Mouse (Mus musculus) lung, adult 2 months (tissue): ENCODE results near the gene Rnf7. TPM values are rescaled to one million over a fixed set of nuclear protein-coding genes. Genes with fewer than 3 reads are reported as not detected.
"Not testable (repeated sequence)": the region's sequence is repeated elsewhere in the genome, so short reads cannot be mapped to it uniquely, and the experiment has no call there.

ENCODE experiments used
- DNase-seq: peaks from one replicate; pipeline ENCODE4 v3.0.0; 2022
- H3K4me1 ChIP-seq: fragments of 200-500 bp; 2 replicates; pipeline ENCODE4 v1.6.1; 2011; ENCODE audit warnings: low read length; ENCODE audit not compliant: control insufficient read depth, insufficient read depth
- H3K4me3 ChIP-seq: fragments of 200-500 bp; replicated peaks from 2 replicates; pipeline ENCODE3; 2011; ENCODE audit warnings: low read depth, mild to moderate bottlenecking, control low read depth, low read length; ENCODE audit errors: extremely low read depth
- CTCF ChIP-seq: fragments of 200-500 bp; IDR thresholded peaks from 2 replicates; pipeline ENCODE4 v1.5.1; 2011; ENCODE audit warnings: mild to moderate bottlenecking, low read length, control low read depth; ENCODE audit not compliant: insufficient read depth
- POLR2A ChIP-seq: fragments of 200-500 bp; IDR thresholded peaks from 2 replicates; pipeline ENCODE4 v1.6.1; 2011; ENCODE audit warnings: low read depth, mild to moderate bottlenecking, control low read depth, low read length, borderline replicate concordance; ENCODE audit errors: extremely low read depth
- WGBS: fragments of 180-500 bp; shearing (Covaris S2); methylation state at CpG from one replicate; pipeline ENCODE4 v1.1.7; 2018; 5-methylcytosine and 5-hydroxymethylcytosine counted together
- polyA plus RNA-seq: library from polyadenylated mRNA; depleted of rRNA; stranded (reverse); fragments of >200 nt; gene quantifications from 2 replicates; pipeline ENCODE4 v1.2.3, GENCODE M21; 2012

Gene Rnf7
- polyA plus RNA-seq, 1 experiment, result 183 TPM

DNA sequence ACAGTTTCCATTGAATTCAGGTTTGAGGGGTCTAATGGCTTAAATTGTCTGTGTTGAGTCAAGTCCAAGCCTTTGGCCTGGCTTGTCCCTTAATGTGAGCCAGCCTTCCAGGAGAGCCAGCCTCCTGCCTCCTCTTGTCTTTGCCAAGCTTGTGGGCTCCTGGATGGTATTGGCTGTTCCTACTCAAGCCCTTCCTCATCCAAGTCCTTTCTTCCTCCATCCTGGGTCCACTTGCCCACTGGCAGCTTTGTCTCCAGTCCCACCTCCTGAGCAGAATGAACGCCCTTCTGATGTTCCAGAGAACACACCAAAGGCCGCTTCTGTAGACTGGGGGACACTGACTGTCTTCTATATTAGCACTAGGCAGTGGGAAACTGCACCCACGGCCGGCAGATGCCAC lies 26.7 kb upstream of the Rnf7 start:
- no peak for DNase-seq
- TF ChIP-seq CTCF (no peak), POLR2A (no peak)
- H3K4me1 ChIP-seq, result no peaks in the 10 kb centered on the region
- no peak overlapping the region for H3K4me3 ChIP-seq
- 94% methylated on average over 4 of the region's 4 CpGs for WGBS

DNA sequence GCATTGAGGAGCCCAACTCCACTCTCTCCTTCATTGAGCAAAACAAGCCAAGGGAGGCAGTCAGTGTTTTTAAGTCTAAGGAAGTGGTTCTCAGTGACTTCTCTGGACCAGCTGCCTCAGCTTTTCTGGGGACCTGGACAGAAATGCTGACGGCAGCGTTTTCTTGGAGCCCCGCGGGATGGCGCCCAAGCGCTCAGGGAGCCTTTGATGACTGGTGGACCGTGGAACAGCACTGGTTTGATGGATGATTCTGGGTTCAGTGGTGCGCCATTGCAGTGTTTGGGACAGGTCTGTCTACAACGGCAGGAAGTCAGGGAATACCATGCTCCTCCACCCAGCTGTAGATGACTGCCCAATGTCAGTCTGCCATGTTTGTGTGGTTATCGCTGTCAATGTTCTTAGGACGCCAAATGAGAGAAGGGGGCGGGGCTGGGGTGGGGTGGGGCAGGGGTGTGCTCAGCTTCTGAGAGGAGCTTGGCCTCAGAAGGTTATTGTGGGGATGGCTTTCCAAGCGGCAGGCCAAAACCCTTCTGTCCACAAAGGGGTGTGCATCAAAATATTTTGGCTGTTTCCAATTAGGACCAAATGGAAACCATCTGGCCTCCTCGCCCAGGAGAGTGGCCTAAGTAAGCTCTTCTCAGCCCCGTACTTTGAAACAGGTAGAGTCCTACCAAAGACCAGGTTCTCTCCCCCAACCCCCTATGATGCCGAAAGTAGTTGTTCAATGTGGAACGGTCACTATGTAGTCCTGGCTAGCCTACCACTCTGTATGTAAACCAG lies 25.8 kb upstream of the Rnf7 start:
- H3K4me3 ChIP-seq, result no peak overlapping the region
- 83% methylated on average over 17 of the region's 17 CpGs for WGBS
- TF ChIP-seq POLR2A, result no peak
- no peak for TF ChIP-seq CTCF
- DNase-seq, result no peak
- no peaks in the 10 kb centered on the region for H3K4me1 ChIP-seq

GRCm38 (mm10) chr9:96502856-96503610 lies 24.6 kb upstream of the Rnf7 start:
- DNase-seq, result no peak
- 65% methylated on average over 6 of the region's 6 CpGs for WGBS
- Histone ChIP-seq H3K4me1 (no peaks in the 10 kb centered on the region), H3K4me3 (no peak overlapping the region)
- TF ChIP-seq CTCF (no peak), POLR2A (no peak)

- 57% methylated on average over 7 of the region's 7 CpGs for WGBS
- no peak for TF ChIP-seq CTCF
- no peak for TF ChIP-seq POLR2A
- Histone ChIP-seq H3K4me1 (no peaks in the 10 kb centered on the region), H3K4me3 (no peak overlapping the region)
- no peak for DNase-seq
These were observed 22.7 kb upstream of the Rnf7 start for GRCm38 (mm10) chr9:96501217-96501616.

DNA sequence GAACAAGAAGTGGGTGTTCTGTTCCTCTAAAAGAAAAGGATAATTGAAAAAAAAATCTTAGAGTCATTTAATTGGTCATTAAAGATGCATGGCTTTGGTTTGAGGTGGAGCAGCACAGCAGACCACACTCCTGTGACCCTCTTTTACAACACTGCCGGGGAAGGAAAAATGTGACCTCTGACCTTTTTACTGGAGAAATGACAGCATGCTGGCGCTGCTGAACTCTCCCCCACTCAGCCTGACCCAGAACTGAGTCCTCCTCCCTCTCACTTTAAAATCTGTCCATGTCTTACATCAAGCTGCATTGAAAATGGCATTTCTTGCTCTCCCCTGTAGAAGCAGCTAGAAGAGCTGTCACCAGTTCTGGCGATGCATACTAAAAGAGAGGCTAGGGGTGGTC lies 14.7 kb upstream of the Rnf7 start:
- H3K4me1 ChIP-seq, result no peaks in the 10 kb centered on the region
- H3K4me3 ChIP-seq, result no peak overlapping the region
- 49% methylated on average over 3 of the region's 3 CpGs for WGBS
- TF ChIP-seq POLR2A, result no peak
- TF ChIP-seq CTCF, result no peak
- DNase-seq, result no peak

- peak; percentile 34 for DNase-seq
- WGBS, result 35% methylated on average over 12 of the region's 12 CpGs
- Histone ChIP-seq H3K4me3 (no peak overlapping the region), H3K4me1 (no peaks in the 10 kb centered on the region)
- TF ChIP-seq POLR2A (no peak), CTCF (peak; percentile 79)
These were observed 13.3 kb upstream of the Rnf7 start for GRCm38 (mm10) chr9:96491810-96492209.

DNA sequence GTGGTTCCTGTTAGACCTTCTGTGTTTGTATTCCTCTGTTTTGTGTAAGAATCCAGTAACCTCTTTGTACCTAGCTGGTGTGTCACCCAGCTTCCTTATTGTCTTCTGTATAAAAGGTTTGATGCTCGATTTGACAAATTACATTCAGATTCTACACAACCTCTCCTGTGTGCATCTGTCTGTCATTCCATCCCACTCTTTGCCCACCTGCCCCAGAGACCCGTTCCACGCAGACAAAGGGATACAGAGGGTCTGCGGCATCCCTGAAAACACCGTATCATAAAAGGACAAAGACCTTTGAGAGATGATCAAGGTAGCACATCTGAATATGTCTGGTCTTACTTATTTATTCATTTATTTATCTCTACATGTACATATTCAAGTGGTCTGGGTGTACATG lies 9.4 kb upstream of the Rnf7 start:
- not testable (repeated sequence) for H3K4me1 ChIP-seq, DNase-seq, H3K4me3 ChIP-seq
- WGBS, result 82% methylated on average over 5 of the region's 5 CpGs

DNA sequence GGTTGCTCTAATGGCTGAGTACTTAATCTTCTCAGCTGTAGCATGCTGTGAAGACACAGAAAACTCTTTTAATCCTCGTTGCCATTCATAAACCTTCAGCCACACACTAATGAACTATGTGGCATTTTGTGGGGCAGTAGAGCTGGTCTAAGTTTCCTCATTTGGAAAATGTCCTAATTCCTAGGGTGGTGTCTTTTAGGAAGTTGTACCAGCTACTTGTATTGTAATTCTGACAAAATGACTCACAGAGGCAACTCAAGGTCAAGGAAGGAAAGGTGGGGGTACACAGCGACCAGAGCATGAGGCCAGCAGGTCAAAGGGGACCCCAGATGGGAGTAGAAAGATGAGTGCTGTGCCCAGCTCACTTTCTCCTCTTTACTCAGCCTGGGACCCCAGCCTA lies 5.2 kb upstream of the Rnf7 start:
- TF ChIP-seq CTCF (no peak), POLR2A (no peak)
- DNase-seq, result no peak
- H3K4me1 ChIP-seq, result peaks cover 6% of the 10 kb centered on the region; the same call in 1 of the 2 replicates
- 43% methylated on average over 2 of the region's 2 CpGs for WGBS
- H3K4me3 ChIP-seq, result no peak overlapping the region

DNA sequence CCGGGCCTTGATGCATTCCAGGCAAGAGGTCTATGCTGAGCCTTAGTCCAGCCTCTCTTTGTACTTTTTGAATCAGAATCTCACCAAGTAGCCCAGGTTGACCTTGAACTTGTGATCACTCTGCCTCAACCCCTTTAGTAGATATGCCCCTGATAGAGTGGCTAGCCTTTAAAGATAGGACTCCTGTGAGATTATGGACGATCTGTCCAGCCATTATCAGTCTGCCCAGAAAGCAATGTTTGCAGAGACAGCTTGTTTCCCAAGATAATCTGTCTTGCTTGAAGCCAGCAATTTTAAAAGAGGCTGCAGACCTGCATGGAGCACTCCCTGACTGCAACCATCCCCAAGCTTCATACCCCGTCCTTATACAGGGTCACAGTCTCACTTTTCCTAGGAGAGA lies 4.6 kb upstream of the Rnf7 start:
- H3K4me1 ChIP-seq, result peaks cover 6% of the 10 kb centered on the region; the same call in 1 of the 2 replicates
- DNase-seq, result no peak
- TF ChIP-seq CTCF (no peak), POLR2A (no peak)
- no peak overlapping the region for H3K4me3 ChIP-seq
- 56% methylated on average over 3 of the region's 3 CpGs for WGBS

DNA sequence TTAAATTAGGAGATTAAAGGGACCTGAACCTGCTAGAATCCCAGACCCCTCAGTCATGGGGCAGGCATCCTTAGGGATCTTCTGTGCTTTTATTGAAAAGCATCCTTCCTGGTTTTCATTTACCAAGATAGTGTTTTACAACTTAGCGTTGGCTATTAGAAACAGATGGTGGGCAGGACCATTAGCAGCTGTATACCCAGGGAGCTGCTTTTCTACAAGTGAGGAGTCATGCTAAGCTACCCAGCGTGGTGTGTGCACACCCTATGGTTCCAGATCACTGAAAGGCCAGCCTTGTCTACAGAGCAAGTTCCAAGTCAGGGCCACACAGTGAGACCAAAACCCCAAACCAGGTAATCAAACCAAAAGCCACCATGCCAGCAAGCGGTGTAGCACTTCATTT lies 6.1 kb downstream of the Rnf7 start:
- peaks cover 2% of the 10 kb centered on the region; the same call in 1 of the 2 replicates for H3K4me1 ChIP-seq
- TF ChIP-seq CTCF (no peak), POLR2A (no peak)
- no peak overlapping the region for H3K4me3 ChIP-seq
- no peak for DNase-seq
- 83% methylated on average over 3 of the region's 3 CpGs for whole genome bisulfite sequencing

- WGBS, result 94% methylated on average over 4 of the region's 4 CpGs
- H3K4me3 ChIP-seq, DNase-seq, H3K4me1 ChIP-seq: not testable (repeated sequence)
These were observed 6.8 kb downstream of the Rnf7 start for GRCm38 (mm10) chr9:96471681-96472080.
